Mouse (Mus musculus): ENCODE measurements around the gene Scarf1. TPM values are rescaled to one million over a fixed set of nuclear protein-coding genes. Genes with fewer than 3 reads are reported as not detected.

The Scarf1 gene
- polyA plus RNA-seq, 1 experiment from 2014 or later, result 5.7 TPM

GRCm38 (mm10) chr11:75486601-75487285, 26.6 kb upstream of the Scarf1 start, which contains the start of gene Prpf8:
Gene Prpf8, plus strand, starts transcription at chr11:75486816.
- H3K9ac ChIP-seq, result peak within 1 kb of the TSS; percentile 98
- H3K27me3 ChIP-seq (replicated peaks), result no peaks in the 10 kb centered on the region
- H3K4me1 ChIP-seq (replicated peaks), result peaks cover 8% of the 10 kb centered on the region
- ATAC-seq, result peak; percentile 100
- under 1% methylated on average over 52 of the region's 52 CpGs for WGBS
- peak within 1 kb of the TSS; percentile 97 for H3K4me3 ChIP-seq (replicated peaks)
- H3K9me3 ChIP-seq, result no peaks in the 10 kb centered on the region
- H3K27ac ChIP-seq, result peak within 1 kb of the TSS; percentile 66
- peaks cover 23% of the 10 kb centered on the region for H3K36me3 ChIP-seq
- peak within 1 kb of the TSS; percentile 89 for H3K4me2 ChIP-seq (replicated peaks)

GRCm38 (mm10) chr11:75487496-75487895, 25.8 kb upstream of the Scarf1 start:
- no peak for ATAC-seq
- H3K9ac ChIP-seq, result peak overlapping the region; percentile 98
- no peak overlapping the region for H3K27ac ChIP-seq
- H3K4me3 ChIP-seq (replicated peaks), result peak overlapping the region; percentile 97
- 31% methylated on average over 6 of the region's 6 CpGs for WGBS
- H3K9me3 ChIP-seq, result no peaks in the 10 kb centered on the region
- no peaks in the 10 kb centered on the region for H3K27me3 ChIP-seq (replicated peaks)
- peaks cover 8% of the 10 kb centered on the region for H3K4me1 ChIP-seq (replicated peaks)
- peaks cover 31% of the 10 kb centered on the region for H3K36me3 ChIP-seq
- peak overlapping the region; percentile 89 for H3K4me2 ChIP-seq (replicated peaks)

GRCm38 (mm10) chr11:75494296-75495049, 18.9 kb upstream of the Scarf1 start:
- H3K4me3 ChIP-seq (replicated peaks), result no peak overlapping the region
- H3K4me1 ChIP-seq (replicated peaks), result no peaks in the 10 kb centered on the region
- peaks cover 87% of the 10 kb centered on the region for H3K36me3 ChIP-seq
- no peak overlapping the region for H3K9ac ChIP-seq
- ATAC-seq, result no peak
- 90% methylated on average over 10 of the region's 10 CpGs for WGBS
- no peaks in the 10 kb centered on the region for H3K27me3 ChIP-seq (replicated peaks)
- H3K9me3 ChIP-seq, result no peaks in the 10 kb centered on the region
- no peak overlapping the region for H3K27ac ChIP-seq
- H3K4me2 ChIP-seq (replicated peaks), result no peak overlapping the region

DNA sequence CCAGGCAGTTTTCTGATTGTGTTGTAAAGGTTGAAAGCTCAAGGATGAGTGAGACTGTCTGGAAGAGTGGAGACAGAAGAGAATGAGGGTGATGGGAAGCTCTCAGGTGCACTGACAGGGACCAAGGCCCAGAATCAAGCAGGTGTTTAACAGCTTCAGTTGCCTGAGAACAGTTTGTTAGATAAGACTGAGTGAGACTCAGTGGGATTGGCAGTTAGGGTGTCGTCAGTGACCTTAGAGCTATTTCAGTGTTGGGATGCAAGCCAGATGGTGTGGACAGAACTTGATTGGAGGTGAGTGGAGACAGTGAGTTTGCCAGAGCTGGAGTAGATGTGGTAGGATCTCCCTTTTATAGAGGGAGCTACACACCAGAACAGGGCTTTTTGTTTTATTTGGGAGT, 15.2 kb upstream of the Scarf1 start:
- 73% methylated on average over 1 of the region's 1 CpGs for WGBS
- Histone ChIP-seq H3K9me3 (no peaks in the 10 kb centered on the region), H3K4me2 (replicated peaks) (no peak overlapping the region), H3K27me3 (replicated peaks) (no peaks in the 10 kb centered on the region), H3K27ac (no peak overlapping the region), H3K36me3 (peaks cover 84% of the 10 kb centered on the region), H3K4me3 (replicated peaks) (no peak overlapping the region), H3K9ac (no peak overlapping the region), H3K4me1 (replicated peaks) (no peaks in the 10 kb centered on the region)
- no peak for ATAC-seq

DNA sequence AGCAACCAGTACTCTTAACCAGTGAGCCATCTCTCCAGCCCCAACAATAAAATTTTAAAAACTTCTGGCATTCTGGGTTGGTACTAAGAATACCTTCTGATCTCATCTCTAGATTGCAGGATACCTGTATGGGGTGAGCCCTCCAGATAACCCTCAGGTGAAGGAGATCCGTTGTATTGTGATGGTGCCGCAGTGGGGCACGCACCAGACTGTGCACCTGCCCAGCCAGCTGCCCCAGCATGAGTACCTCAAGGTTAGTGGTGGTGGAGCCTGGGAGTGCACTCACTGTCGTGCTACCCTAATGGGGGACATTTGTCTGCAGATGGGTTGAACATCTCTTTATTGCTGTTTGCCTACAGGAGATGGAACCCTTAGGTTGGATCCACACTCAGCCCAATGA, 5.2 kb upstream of the Scarf1 start:
- Histone ChIP-seq H3K9me3 (no peaks in the 10 kb centered on the region), H3K4me3 (replicated peaks) (no peak overlapping the region), H3K36me3 (peaks cover 44% of the 10 kb centered on the region), H3K9ac (no peak overlapping the region), H3K27ac (no peak overlapping the region), H3K4me1 (replicated peaks) (peaks cover 26% of the 10 kb centered on the region), H3K27me3 (replicated peaks) (no peaks in the 10 kb centered on the region), H3K4me2 (replicated peaks) (no peak overlapping the region)
- 91% methylated on average over 4 of the region's 4 CpGs for WGBS
- ATAC-seq, result no peak

- Histone ChIP-seq H3K4me1 (replicated peaks) (peaks cover 26% of the 10 kb centered on the region), H3K9me3 (no peaks in the 10 kb centered on the region), H3K27ac (no peak overlapping the region), H3K4me2 (replicated peaks) (no peak overlapping the region), H3K9ac (no peak overlapping the region), H3K36me3 (peaks cover 39% of the 10 kb centered on the region), H3K27me3 (replicated peaks) (no peaks in the 10 kb centered on the region), H3K4me3 (replicated peaks) (no peak overlapping the region)
- ATAC-seq, result no peak
- 67% methylated on average over 8 of the region's 8 CpGs for WGBS
Measured at GRCm38 (mm10) chr11:75508904-75509303, 4.4 kb upstream of the Scarf1 start.

DNA sequence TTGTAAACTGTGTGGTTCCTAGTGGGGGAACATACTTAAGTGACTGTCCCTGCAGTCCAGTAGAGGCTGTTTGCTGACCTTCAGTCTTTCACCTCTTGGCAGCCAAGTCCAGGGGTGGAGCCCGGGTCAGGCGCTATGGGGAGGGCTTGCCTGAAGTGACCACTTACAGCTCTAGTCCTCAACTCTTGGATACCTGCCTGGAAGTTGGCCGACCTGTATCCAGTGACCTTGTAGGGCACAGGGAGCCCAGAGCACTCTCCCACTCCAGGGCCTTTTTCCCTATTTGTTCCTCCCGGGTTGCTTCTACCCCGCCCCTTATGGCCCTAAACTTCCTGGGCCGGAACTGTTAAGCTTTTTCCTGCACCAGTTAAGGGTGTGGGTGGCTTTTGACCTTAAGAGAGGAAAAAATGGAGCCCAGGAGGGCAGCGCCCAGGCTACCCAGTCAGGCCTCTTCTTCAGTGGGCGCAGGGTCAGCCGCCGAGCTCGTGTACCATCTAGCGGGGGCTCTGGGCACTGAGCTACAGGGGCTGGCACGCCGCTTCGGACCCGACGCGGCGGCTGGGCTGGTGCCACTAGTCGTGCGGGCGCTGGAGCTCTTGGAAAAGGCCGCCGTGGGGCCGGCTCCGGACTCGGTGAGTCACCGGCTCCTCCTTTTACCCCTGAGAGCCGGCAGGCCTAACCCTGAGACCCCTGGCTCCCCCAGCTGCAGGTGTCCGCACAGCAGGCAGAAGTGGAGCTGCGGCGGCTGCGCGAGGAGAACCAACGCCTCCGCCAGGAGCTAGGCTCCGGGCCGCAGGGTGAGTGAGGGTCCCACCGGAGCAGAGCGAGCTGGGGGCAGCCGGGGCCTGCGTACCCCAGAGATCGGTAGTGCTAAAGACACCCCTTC, 3.4 kb upstream of the Scarf1 start, which contains the start of gene Rilp:
Gene Rilp (plus strand): TSS at position 354 of the 886 bp plus-strand sequence.
- H3K27me3 ChIP-seq (replicated peaks), result no peaks in the 10 kb centered on the region
- peaks cover 28% of the 10 kb centered on the region for H3K36me3 ChIP-seq
- peaks cover 26% of the 10 kb centered on the region for H3K4me1 ChIP-seq (replicated peaks)
- H3K27ac ChIP-seq, result peak within 1 kb of the TSS; percentile 78
- 1% methylated on average over 43 of the region's 43 CpGs for WGBS
- peak within 1 kb of the TSS; percentile 92 for H3K4me2 ChIP-seq (replicated peaks)
- ATAC-seq, result peak; percentile 83
- peak within 1 kb of the TSS; percentile 54 for H3K9ac ChIP-seq
- no peaks in the 10 kb centered on the region for H3K9me3 ChIP-seq
- peak within 1 kb of the TSS; percentile 50 for H3K4me3 ChIP-seq (replicated peaks)

DNA sequence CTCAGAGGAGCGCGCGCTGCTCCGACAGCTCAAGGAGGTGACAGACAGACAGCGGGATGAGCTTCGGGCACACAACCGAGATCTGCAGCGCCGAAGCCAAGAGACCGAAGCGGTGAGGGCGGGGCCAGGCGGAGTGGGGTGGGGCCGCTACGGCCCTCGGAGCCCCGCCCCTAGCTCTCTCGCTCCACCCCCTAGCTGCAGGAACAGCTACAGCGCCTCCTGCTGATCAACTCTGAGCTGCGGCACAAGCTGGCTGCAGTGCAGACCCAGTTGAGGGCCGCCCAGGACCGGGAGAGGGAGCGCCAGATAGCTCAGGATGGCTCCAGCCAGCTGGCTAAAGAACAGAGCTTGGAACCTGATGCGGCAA, 2.7 kb upstream of the Scarf1 start:
- peaks cover 26% of the 10 kb centered on the region for H3K4me1 ChIP-seq (replicated peaks)
- H3K9ac ChIP-seq, result peak overlapping the region; percentile 54
- H3K4me2 ChIP-seq (replicated peaks), result peak overlapping the region; percentile 92
- peak; percentile 94 for ATAC-seq
- H3K36me3 ChIP-seq, result peaks cover 24% of the 10 kb centered on the region; the same call in 1 of the 2 replicates
- no peaks in the 10 kb centered on the region for H3K9me3 ChIP-seq
- peak overlapping the region; percentile 78 for H3K27ac ChIP-seq
- 3% methylated on average over 24 of the region's 24 CpGs for WGBS
- peak overlapping the region; percentile 50 for H3K4me3 ChIP-seq (replicated peaks)
- H3K27me3 ChIP-seq (replicated peaks), result no peaks in the 10 kb centered on the region

DNA sequence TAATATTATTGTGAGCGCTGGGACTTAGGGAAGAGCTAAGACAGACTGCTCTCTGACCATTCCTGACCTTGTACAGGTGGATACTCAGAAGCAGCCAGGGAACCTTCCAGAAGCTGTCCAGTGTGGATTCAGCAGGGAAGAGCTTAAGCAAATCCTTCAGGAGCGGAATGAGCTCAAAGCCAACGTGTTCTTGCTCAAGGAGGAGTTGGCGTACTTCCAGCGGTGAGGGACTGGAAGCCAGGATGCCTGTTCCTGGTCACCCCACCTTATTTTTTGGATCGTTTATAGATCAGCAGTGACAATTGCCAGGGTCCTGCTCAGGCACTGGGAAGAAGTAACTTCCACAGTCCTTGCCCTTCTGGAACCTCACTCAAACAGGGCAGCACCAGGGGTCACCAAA, 2.1 kb upstream of the Scarf1 start:
- Histone ChIP-seq H3K4me1 (replicated peaks) (peaks cover 26% of the 10 kb centered on the region), H3K4me3 (replicated peaks) (no peak overlapping the region), H3K9ac (no peak overlapping the region), H3K27ac (peak overlapping the region; percentile 78; the same call in 1 of the 2 replicates), H3K27me3 (replicated peaks) (no peaks in the 10 kb centered on the region), H3K36me3 (peaks cover 20% of the 10 kb centered on the region; the same call in 1 of the 2 replicates), H3K4me2 (replicated peaks) (0 out of 2 replicates have a peak overlapping the region, but pooled peaks have one; percentile 92), H3K9me3 (no peaks in the 10 kb centered on the region)
- WGBS, result 71% methylated on average over 6 of the region's 6 CpGs
- ATAC-seq, result no peak

- Histone ChIP-seq H3K9ac (no peak overlapping the region), H3K36me3 (peaks cover 15% of the 10 kb centered on the region; the same call in 1 of the 2 replicates), H3K27me3 (replicated peaks) (no peaks in the 10 kb centered on the region), H3K4me2 (replicated peaks) (no peak overlapping the region), H3K4me1 (replicated peaks) (peaks cover 26% of the 10 kb centered on the region), H3K27ac (no peak overlapping the region), H3K4me3 (replicated peaks) (no peak overlapping the region), H3K9me3 (no peaks in the 10 kb centered on the region)
- ATAC-seq, result no peak
- WGBS, result 83% methylated on average over 9 of the region's 9 CpGs
Measured at GRCm38 (mm10) chr11:75512301-75513018, 880 bp upstream of the Scarf1 start.

GRCm38 (mm10) chr11:75515186-75515585, 1.8 kb downstream of the Scarf1 start:
- Histone ChIP-seq H3K9ac (no peak overlapping the region), H3K4me3 (replicated peaks) (no peak overlapping the region), H3K4me2 (replicated peaks) (no peak overlapping the region), H3K9me3 (no peaks in the 10 kb centered on the region), H3K27me3 (replicated peaks) (no peaks in the 10 kb centered on the region), H3K4me1 (replicated peaks) (peaks cover 7% of the 10 kb centered on the region), H3K36me3 (no peaks in the 10 kb centered on the region), H3K27ac (no peak overlapping the region)
- no peak for ATAC-seq
- 94% methylated on average over 25 of the region's 25 CpGs for WGBS
